Mouse (Mus musculus) heart, embryonic 10.5 days (tissue): ENCODE results near the gene Arl3. TPM values are rescaled to one million over a fixed set of nuclear protein-coding genes. Genes with fewer than 3 reads are reported as not detected.

ENCODE experiments used
- DNase-seq: peaks from one replicate; pipeline ENCODE4 v3.0.0-alpha.2; 2017; ENCODE audit warnings: low spot score
- H3K27ac ChIP-seq: fragments of 300-500 bp; sonication (generic); 2 replicates; pipeline ENCODE4 v1.5.1; 2016; ENCODE audit warnings: mild to moderate bottlenecking
- H3K27me3 ChIP-seq: fragments of 300-500 bp; sonication (generic); 2 replicates; pipeline ENCODE4 v1.6.1; 2016; ENCODE audit warnings: mild to moderate bottlenecking; ENCODE audit not compliant: poor library complexity, insufficient read depth, severe bottlenecking
- H3K36me3 ChIP-seq: fragments of 300-500 bp; sonication (generic); 2 replicates; pipeline ENCODE4 v1.6.1; 2016; ENCODE audit warnings: mild to moderate bottlenecking, moderate library complexity
- H3K4me1 ChIP-seq: fragments of 300-500 bp; sonication (generic); 2 replicates; pipeline ENCODE4 v1.6.1; 2016; ENCODE audit warnings: mild to moderate bottlenecking
- H3K4me3 ChIP-seq: fragments of 300-500 bp; sonication (generic); 2 replicates; pipeline ENCODE4 v1.5.1; 2016; ENCODE audit warnings: mild to moderate bottlenecking, moderate library complexity
- H3K9me3 ChIP-seq: fragments of 300-500 bp; sonication (generic); 2 replicates; pipeline ENCODE4 v1.6.1; 2016; ENCODE audit warnings: mild to moderate bottlenecking, moderate library complexity
- WGBS: fragments of 180-500 bp; shearing (Covaris S2); methylation state at CpG from one replicate; pipeline ENCODE4 v1.1.7; 2016; 5-methylcytosine and 5-hydroxymethylcytosine counted together
- polyA plus RNA-seq: library from polyadenylated mRNA; unstranded; fragments of >200 nt; fragmentation: Nextera tagmentation; extraction: Ambion mirVana; gene quantifications from 2 replicates; pipeline ENCODE4 v1.2.1, GENCODE M21; 2016

Arl3 gene
- polyA plus RNA-seq, result 112 and 134 TPM in 2 replicates

GRCm38 (mm10) chr19:46572951-46573937 is at the start of gene Arl3, which contains the start of gene Sfxn2:
Gene Arl3, minus strand, starts transcription at chr19:46573198.
Gene Sfxn2, plus strand, starts transcription at chr19:46573365.
- H3K27me3 ChIP-seq, result no peaks in the 10 kb centered on the region
- peak; percentile 99 for DNase-seq
- H3K9me3 ChIP-seq, result no peaks in the 10 kb centered on the region
- peaks cover 44% of the 10 kb centered on the region for H3K4me1 ChIP-seq
- H3K36me3 ChIP-seq, result no peaks in the 10 kb centered on the region
- peak within 1 kb of the TSS; percentile 90 for H3K27ac ChIP-seq
- under 1% methylated on average over 66 of the region's 67 CpGs for WGBS
- peak within 1 kb of the TSS; percentile 91 for H3K4me3 ChIP-seq

- Histone ChIP-seq H3K36me3 (peaks cover 19% of the 10 kb centered on the region), H3K27ac (peak overlapping the region; percentile 91), H3K9me3 (no peaks in the 10 kb centered on the region), H3K4me3 (peak overlapping the region; percentile 67), H3K27me3 (no peaks in the 10 kb centered on the region), H3K4me1 (peaks cover 94% of the 10 kb centered on the region)
- WGBS, result 28% methylated on average over 12 of the region's 12 CpGs
- DNase-seq, result no peak
Measured at GRCm38 (mm10) chr19:46622659-46623193, 49.7 kb upstream of the Arl3 start.

- no peaks in the 10 kb centered on the region for H3K27me3 ChIP-seq
- no peaks in the 10 kb centered on the region for H3K9me3 ChIP-seq
- 72% methylated on average over 19 of the region's 19 CpGs for WGBS
- H3K4me1 ChIP-seq, result peaks cover 97% of the 10 kb centered on the region
- H3K4me3 ChIP-seq, result no peak overlapping the region
- DNase-seq, result no peak
- peaks cover 15% of the 10 kb centered on the region for H3K36me3 ChIP-seq
- H3K27ac ChIP-seq, result peak overlapping the region; percentile 91
Measured at GRCm38 (mm10) chr19:46621236-46622183, 48.5 kb upstream of the Arl3 start.

GRCm38 (mm10) chr19:46620016-46620808 is 47.2 kb upstream of the Arl3 start:
- H3K9me3 ChIP-seq, result no peaks in the 10 kb centered on the region
- DNase-seq, result no peak
- H3K4me3 ChIP-seq, result no peak overlapping the region
- peaks cover 6% of the 10 kb centered on the region for H3K36me3 ChIP-seq
- no peaks in the 10 kb centered on the region for H3K27me3 ChIP-seq
- H3K4me1 ChIP-seq, result peaks cover 99% of the 10 kb centered on the region
- H3K27ac ChIP-seq, result peak overlapping the region; percentile 91
- WGBS, result 52% methylated on average over 14 of the region's 14 CpGs

GRCm38 (mm10) chr19:46619518-46619917 is 46.5 kb upstream of the Arl3 start:
- H3K27me3 ChIP-seq, result no peaks in the 10 kb centered on the region
- no peaks in the 10 kb centered on the region for H3K9me3 ChIP-seq
- no peak for DNase-seq
- H3K4me1 ChIP-seq, result peaks cover 99% of the 10 kb centered on the region
- H3K36me3 ChIP-seq, result 0 out of 2 replicates have a peak, but pooled peaks cover 3% of the 10 kb centered on the region
- WGBS, result 80% methylated on average over 6 of the region's 6 CpGs
- H3K27ac ChIP-seq, result peak overlapping the region; percentile 91
- H3K4me3 ChIP-seq, result no peak overlapping the region

- WGBS, result 32% methylated on average over 19 of the region's 19 CpGs
- Histone ChIP-seq H3K4me3 (peak overlapping the region; percentile 5; the same call in 1 of the 2 replicates), H3K27me3 (no peaks in the 10 kb centered on the region), H3K4me1 (peaks cover 95% of the 10 kb centered on the region), H3K27ac (peak overlapping the region; percentile 91), H3K36me3 (peaks cover 7% of the 10 kb centered on the region; the same call in 1 of the 2 replicates), H3K9me3 (no peaks in the 10 kb centered on the region)
- peak; percentile 88 for DNase-seq
Measured at GRCm38 (mm10) chr19:46619001-46619400, 46.0 kb upstream of the Arl3 start.

GRCm38 (mm10) chr19:46618322-46618721 is 45.3 kb upstream of the Arl3 start:
- H3K4me3 ChIP-seq, result no peak overlapping the region
- H3K27ac ChIP-seq, result peak overlapping the region; percentile 91
- no peaks in the 10 kb centered on the region for H3K27me3 ChIP-seq
- peaks cover 14% of the 10 kb centered on the region for H3K36me3 ChIP-seq
- H3K4me1 ChIP-seq, result peaks cover 89% of the 10 kb centered on the region
- no peaks in the 10 kb centered on the region for H3K9me3 ChIP-seq
- 65% methylated on average over 9 of the region's 9 CpGs for WGBS
- DNase-seq, result no peak

GRCm38 (mm10) chr19:46617361-46617760 is 44.4 kb upstream of the Arl3 start:
- Histone ChIP-seq H3K9me3 (no peaks in the 10 kb centered on the region), H3K36me3 (peaks cover 17% of the 10 kb centered on the region), H3K4me3 (no peak overlapping the region), H3K4me1 (peaks cover 79% of the 10 kb centered on the region), H3K27me3 (no peaks in the 10 kb centered on the region), H3K27ac (peak overlapping the region; percentile 91; the same call in 1 of the 2 replicates)
- no peak for DNase-seq
- WGBS, result 73% methylated on average over 8 of the region's 8 CpGs

- H3K4me1 ChIP-seq, result peaks cover 70% of the 10 kb centered on the region
- no peaks in the 10 kb centered on the region for H3K9me3 ChIP-seq
- no peak overlapping the region for H3K4me3 ChIP-seq
- peak overlapping the region; percentile 91; the same call in 1 of the 2 replicates for H3K27ac ChIP-seq
- no peaks in the 10 kb centered on the region for H3K27me3 ChIP-seq
- WGBS, result 52% methylated on average over 11 of the region's 11 CpGs
- peaks cover 17% of the 10 kb centered on the region for H3K36me3 ChIP-seq
- DNase-seq, result no peak
Measured at GRCm38 (mm10) chr19:46616378-46616777, 43.4 kb upstream of the Arl3 start.

- 96% methylated on average over 7 of the region's 7 CpGs for WGBS
- Histone ChIP-seq H3K36me3 (peaks cover 51% of the 10 kb centered on the region), H3K9me3 (no peaks in the 10 kb centered on the region), H3K4me1 (peaks cover 32% of the 10 kb centered on the region), H3K4me3 (no peak overlapping the region), H3K27me3 (no peaks in the 10 kb centered on the region), H3K27ac (no peak overlapping the region)
- DNase-seq, result no peak
Measured at GRCm38 (mm10) chr19:46608158-46608557, 35.2 kb upstream of the Arl3 start.

- Histone ChIP-seq H3K4me1 (peaks cover 32% of the 10 kb centered on the region), H3K4me3 (no peak overlapping the region), H3K27ac (no peak overlapping the region), H3K27me3 (no peaks in the 10 kb centered on the region), H3K36me3 (peaks cover 52% of the 10 kb centered on the region), H3K9me3 (no peaks in the 10 kb centered on the region)
- 46% methylated on average over 7 of the region's 7 CpGs for WGBS
- DNase-seq, result no peak
Measured at GRCm38 (mm10) chr19:46607424-46607823, 34.4 kb upstream of the Arl3 start.
